Mouse (Mus musculus): ENCODE data around the gene Dst.

DNA sequence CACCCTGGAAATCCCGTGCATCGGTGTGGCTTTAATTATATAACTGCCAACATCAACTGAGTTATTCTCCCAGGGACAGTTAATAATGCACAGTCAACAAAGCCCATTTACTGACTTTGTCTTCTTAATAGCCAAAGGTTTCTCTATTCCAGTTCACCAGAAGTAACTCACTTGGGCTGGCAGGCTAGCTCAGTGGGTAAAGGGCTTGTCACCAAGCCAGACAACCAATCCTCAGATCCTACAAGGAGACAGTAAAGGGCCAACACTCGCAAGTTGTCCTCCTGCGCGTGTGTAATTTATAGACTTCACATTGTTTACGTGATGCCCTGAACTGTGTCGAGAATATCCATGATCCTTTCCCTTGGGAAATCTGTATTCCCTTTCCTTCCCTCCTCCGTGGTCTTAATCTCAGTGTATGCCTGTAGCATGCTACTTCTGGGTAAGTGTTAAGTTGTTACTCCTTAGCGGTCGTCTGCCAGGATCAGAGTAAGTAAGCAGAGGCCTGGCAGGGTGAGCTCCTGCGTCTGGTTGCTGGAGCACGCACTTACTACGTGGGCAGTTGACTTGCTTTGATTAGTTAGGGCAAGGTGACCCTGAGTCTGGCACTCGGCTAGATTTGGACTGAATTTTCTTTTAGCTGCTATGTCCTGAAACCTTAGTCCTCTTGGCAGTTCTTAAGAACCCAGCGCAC lies 338.1 kb downstream of the Dst start:
- TF ChIP-seq CTCF (IDR thresholded peaks at IDR 0.05; ENCODE audit: insufficient read depth, low read depth, low read length) (no peak), POLR2A (IDR thresholded peaks at IDR 0.05; ENCODE audit: insufficient read depth, low read depth, low read length) (no peak)
